Comparison of ENCODE assay signal across 21 mouse cellular contexts in genomic region chr1:156608496-156608895, GRCm38 (mm10). TPM values are rescaled to one million over a fixed set of nuclear protein-coding genes. Genes with fewer than 3 reads are reported as not detected.
A peak's percentile ranks its signal among the peaks of the same experiment; 100 is the strongest.
DNase-seq lines count a peak whose midpoint lies in the region; ATAC-seq and TF ChIP-seq lines count a peak whose summit lies in the region.
"Had no signal": no experiment of that assay in that cellular context is flagged by ENCODE, and none has a peak within 500 bp of the region (broad histone marks: within the 10 kb centered on the region; RNA-seq: fewer than 3 reads in every experiment).

No protein-coding gene starts in this region.

- H3K9me3 ChIP-seq in heart, embryonic 11.5 days (replicated peaks; ENCODE audit: control insufficient read depth, low read length), result no peaks in the 10 kb centered on the region
- no peaks in the 10 kb centered on the region for H3K9me3 ChIP-seq in midbrain, embryonic 11.5 days (ENCODE audit: control insufficient read depth, low read length)
- no peaks in the 10 kb centered on the region for H3K9me3 ChIP-seq in midbrain, embryonic 14.5 days (ENCODE audit: control insufficient read depth, low read length)
- H3K9me3 ChIP-seq in intestine, embryonic 15.5 days, result no peaks in the 10 kb centered on the region
- H3K9me3 ChIP-seq: G1E had no signal

- DNase-seq in heart, adult 11 months, result peak; percentile 65
- peak; percentile 57 for DNase-seq in midbrain, embryonic 11.5 days (ENCODE audit: low spot score, missing footprints)
- no peak for DNase-seq in midbrain, embryonic 14.5 days
- DNase-seq: adrenal gland, adult 2 months; adrenal gland, adult 8-10 months; adrenal gland, postnatal 10 days; adrenal gland, postnatal 14 days; adrenal gland, postnatal 25 days; adrenal gland, postnatal 36 days; B cell, adult 2 months; cerebellum, adult 11 months; cerebellum, adult 11-12 months; cerebellum, adult 18-20 months had no signal

- WGBS in heart, embryonic 11.5 days (ENCODE audit: insufficient replicate concordance), result 93% methylated on average over 2 of the region's 2 CpGs
- 85% methylated on average over 2 of the region's 2 CpGs for WGBS in midbrain, embryonic 11.5 days
- 46% methylated on average over 2 of the region's 2 CpGs for WGBS in midbrain, embryonic 14.5 days
- 78% methylated on average over 2 of the region's 2 CpGs for WGBS in olfactory bulb, adult 2 months
- 87% methylated on average over 2 of the region's 2 CpGs for WGBS in intestine, embryonic 15.5 days

- H3K4me3 ChIP-seq in heart, embryonic 11.5 days (ENCODE audit: low read depth, low read length), result no peak overlapping the region
- no peak overlapping the region for H3K4me3 ChIP-seq in midbrain, embryonic 11.5 days (ENCODE audit: low read depth, low read length)
- no peak overlapping the region for H3K4me3 ChIP-seq in midbrain, embryonic 14.5 days (replicated peaks; ENCODE audit: low read depth, low read length)
- H3K4me3 ChIP-seq in olfactory bulb, adult 2 months (ENCODE audit: insufficient read depth, low read depth, low read length), result no peak overlapping the region
- no peak overlapping the region for H3K4me3 ChIP-seq in intestine, embryonic 15.5 days (replicated peaks)

- peaks cover 14% of the 10 kb centered on the region for H3K4me1 ChIP-seq in heart, embryonic 11.5 days (ENCODE audit: control insufficient read depth, insufficient read depth, low read length)
- H3K4me1 ChIP-seq in midbrain, embryonic 11.5 days (ENCODE audit: control insufficient read depth, insufficient read depth, low read length), result peaks cover 4% of the 10 kb centered on the region
- H3K4me1 ChIP-seq in midbrain, embryonic 14.5 days (ENCODE audit: control insufficient read depth, insufficient read depth, low read length), result peaks cover 3% of the 10 kb centered on the region; the same call in 1 of the 2 replicates
- H3K4me1 ChIP-seq in olfactory bulb, adult 2 months (ENCODE audit: control insufficient read depth, insufficient read depth, low read length), result peaks cover 15% of the 10 kb centered on the region
- H3K4me1 ChIP-seq in intestine, embryonic 15.5 days (replicated peaks), result 0 out of 2 replicates have a peak, but pooled peaks cover 7% of the 10 kb centered on the region

- no peak for TF ChIP-seq POLR2A in olfactory bulb, adult 2 months (IDR thresholded peaks at IDR 0.05; ENCODE audit: insufficient read depth, low read depth, low read length)

- no peak overlapping the region for H3K9ac ChIP-seq in heart, embryonic 11.5 days (ENCODE audit: low read depth, low read length)
- H3K9ac ChIP-seq in midbrain, embryonic 11.5 days (ENCODE audit: low read length), result no peak overlapping the region
- H3K9ac ChIP-seq in midbrain, embryonic 14.5 days (replicated peaks; ENCODE audit: low read length), result no peak overlapping the region
- no peak overlapping the region for H3K9ac ChIP-seq in intestine, embryonic 15.5 days

- no peaks in the 10 kb centered on the region for H3K36me3 ChIP-seq in heart, embryonic 11.5 days (ENCODE audit: control insufficient read depth, insufficient read depth, low read length)
- no peaks in the 10 kb centered on the region for H3K36me3 ChIP-seq in midbrain, embryonic 11.5 days (ENCODE audit: control insufficient read depth, insufficient read depth, low read length)
- H3K36me3 ChIP-seq in midbrain, embryonic 14.5 days (ENCODE audit: control insufficient read depth, insufficient read depth, low read length), result no peaks in the 10 kb centered on the region
- H3K36me3 ChIP-seq in intestine, embryonic 15.5 days, result no peaks in the 10 kb centered on the region

- H3K27ac ChIP-seq in heart, embryonic 11.5 days (ENCODE audit: low read depth, low read length), result no peak overlapping the region
- no peak overlapping the region for H3K27ac ChIP-seq in midbrain, embryonic 11.5 days (ENCODE audit: low read depth, low read length)
- no peak overlapping the region for H3K27ac ChIP-seq in midbrain, embryonic 14.5 days (replicated peaks; ENCODE audit: low read depth, low read length)
- peak overlapping the region; percentile 32; the same call in 1 of the 2 replicates for H3K27ac ChIP-seq in olfactory bulb, adult 2 months (ENCODE audit: insufficient read depth, low read depth, low read length)
- H3K27ac ChIP-seq in intestine, embryonic 15.5 days, result no peak overlapping the region

- no peak overlapping the region for H3K4me2 ChIP-seq in heart, embryonic 11.5 days
- no peak overlapping the region for H3K4me2 ChIP-seq in midbrain, embryonic 11.5 days
- H3K4me2 ChIP-seq in midbrain, embryonic 14.5 days (ENCODE audit: low read length), result no peak overlapping the region
- no peak overlapping the region for H3K4me2 ChIP-seq in intestine, embryonic 15.5 days (replicated peaks)

- no peak for TF ChIP-seq CTCF in olfactory bulb, adult 2 months (IDR thresholded peaks at IDR 0.05; ENCODE audit: insufficient read depth, low read depth, low read length)

- no peaks in the 10 kb centered on the region for H3K27me3 ChIP-seq in heart, embryonic 11.5 days (ENCODE audit: control insufficient read depth, insufficient read depth, low read length)
- peaks cover 2% of the 10 kb centered on the region; the same call in 1 of the 2 replicates for H3K27me3 ChIP-seq in midbrain, embryonic 11.5 days (ENCODE audit: control insufficient read depth, insufficient read depth, low read length)
- no peaks in the 10 kb centered on the region for H3K27me3 ChIP-seq in midbrain, embryonic 14.5 days (ENCODE audit: control insufficient read depth, insufficient read depth, low read length)
- no peaks in the 10 kb centered on the region for H3K27me3 ChIP-seq in intestine, embryonic 15.5 days (replicated peaks)
- H3K27me3 ChIP-seq: CH12.LX, Patski had no signal

- ATAC-seq in heart, embryonic 11.5 days (replicated peaks; ENCODE audit: insufficient number of reproducible peaks, low FRiP score, low TSS enrichment), result no peak
- no peak for ATAC-seq in midbrain, embryonic 11.5 days (ENCODE audit: low FRiP score)
- ATAC-seq in midbrain, embryonic 14.5 days (ENCODE audit: low FRiP score, low TSS enrichment), result no peak
- no peak for ATAC-seq in intestine, embryonic 15.5 days
- ATAC-seq: activated CD4-positive, CD25-positive, alpha-beta regulatory T cell, adult 4 months; CD4-positive, CD25-positive, alpha-beta regulatory T cell, adult 4 months; Patski had no signal

RNA-seq across cellular contexts. Expression of gene Abl2, which starts 49.9 kb away (rescaled TPM):
- polyA plus RNA-seq in heart, embryonic 11.5 days (2014; fragmentation: Nextera tagmentation; extraction: Ambion mirVana), result 3.5 and 5.2 TPM in 2 replicates
- polyA plus RNA-seq in midbrain, embryonic 11.5 days (2014; fragmentation: Nextera tagmentation; extraction: Ambion mirVana), result 4.8 and 4.9 TPM in 2 replicates
- 9.0 and 9.8 TPM in 2 replicates for polyA plus RNA-seq in midbrain, embryonic 14.5 days (2014; fragmentation: Nextera tagmentation; extraction: Ambion mirVana)
- 116 TPM in 1 of 2 replicates, not detected in the other for polyA plus RNA-seq in olfactory bulb, adult 2 months (2012; ENCODE audit: insufficient read depth, insufficient read length, low replicate concordance, missing spikeins)
- 2.6 and 3.2 TPM in 2 replicates for polyA plus RNA-seq in intestine, embryonic 15.5 days (2015; fragmentation: Nextera tagmentation; extraction: Ambion mirVana)
